Mouse (Mus musculus) ovary, postnatal 14 days (tissue): ENCODE results near the gene Lats2.
A peak's percentile ranks its signal among the peaks of the same experiment; 100 is the strongest.
"Not testable (repeated sequence)": the region's sequence is repeated elsewhere in the genome, so short reads cannot be mapped to it uniquely, and the experiment has no call there.

Source experiments
- DNase-seq: peaks from one replicate; pipeline ENCODE4 v3.0.0; 2022; ENCODE audit warnings: low spot score

Lats2 gene

GRCm38 (mm10) chr14:57695550-57695949 is 62.6 kb downstream of the Lats2 start:
- DNase-seq: no peak

- DNase-seq: no peak
These were observed 63.9 kb downstream of the Lats2 start for GRCm38 (mm10) chr14:57694246-57694645.

GRCm38 (mm10) chr14:57692517-57693130 is 65.6 kb downstream of the Lats2 start:
- DNase-seq: no peak

- no peak for DNase-seq
These were observed 66.9 kb downstream of the Lats2 start for GRCm38 (mm10) chr14:57691316-57691715.

- DNase-seq: no peak
These were observed 67.5 kb downstream of the Lats2 start for GRCm38 (mm10) chr14:57690681-57691080.

GRCm38 (mm10) chr14:57688066-57688465 is 70.1 kb downstream of the Lats2 start:
- DNase-seq: not testable (repeated sequence)

GRCm38 (mm10) chr14:57687441-57687840 is 70.7 kb downstream of the Lats2 start:
- DNase-seq: no peak

GRCm38 (mm10) chr14:57686647-57687046 is 71.5 kb downstream of the Lats2 start:
- DNase-seq: no peak

GRCm38 (mm10) chr14:57684579-57684978 is 73.6 kb downstream of the Lats2 start:
- peak; percentile 69 for DNase-seq

GRCm38 (mm10) chr14:57682751-57683150 is 75.4 kb downstream of the Lats2 start:
- DNase-seq: no peak

GRCm38 (mm10) chr14:57679958-57680535 is 78.1 kb downstream of the Lats2 start:
- peak; percentile 77 for DNase-seq

GRCm38 (mm10) chr14:57679523-57679922 is 78.7 kb downstream of the Lats2 start:
- DNase-seq: no peak

GRCm38 (mm10) chr14:57675481-57675880 is 82.7 kb downstream of the Lats2 start:
- no peak for DNase-seq

- no peak for DNase-seq
These were observed 92.6 kb downstream of the Lats2 start for GRCm38 (mm10) chr14:57665628-57665950.

- peak; percentile 68 for DNase-seq
These were observed 93.2 kb downstream of the Lats2 start, which contains the start of gene Xpo4 for GRCm38 (mm10) chr14:57664822-57665627. Xpo4 (minus strand) TSS chr14:57665430.

- DNase-seq: no peak
These were observed 93.8 kb downstream of the Lats2 start for GRCm38 (mm10) chr14:57664311-57664821.

GRCm38 (mm10) chr14:57663630-57664029 is 94.6 kb downstream of the Lats2 start:
- DNase-seq: no peak

GRCm38 (mm10) chr14:57658301-57658700 is 99.9 kb downstream of the Lats2 start:
- DNase-seq: no peak

GRCm38 (mm10) chr14:57657500-57657899 is 100.7 kb downstream of the Lats2 start:
- DNase-seq: no peak

- not testable (repeated sequence) for DNase-seq
These were observed 101.7 kb downstream of the Lats2 start for GRCm38 (mm10) chr14:57656519-57656918.

- DNase-seq: no peak
These were observed 108.7 kb downstream of the Lats2 start for GRCm38 (mm10) chr14:57649501-57649900.

GRCm38 (mm10) chr14:57646155-57646554 is 112.0 kb downstream of the Lats2 start:
- no peak for DNase-seq
